Mouse (Mus musculus): ENCODE data around the gene Celsr1. TPM values are rescaled to one million over a fixed set of nuclear protein-coding genes. Genes with fewer than 3 reads are reported as not detected.

Celsr1 gene
- total RNA-seq, 2 experiments from 2014 or later: 6.6 to 10.7 TPM

- ATAC-seq (replicated peaks; ENCODE audit: poor library complexity): no peak
These were observed 67.5 kb downstream of the Celsr1 start for GRCm38 (mm10) chr15:85966032-85966431.

DNA sequence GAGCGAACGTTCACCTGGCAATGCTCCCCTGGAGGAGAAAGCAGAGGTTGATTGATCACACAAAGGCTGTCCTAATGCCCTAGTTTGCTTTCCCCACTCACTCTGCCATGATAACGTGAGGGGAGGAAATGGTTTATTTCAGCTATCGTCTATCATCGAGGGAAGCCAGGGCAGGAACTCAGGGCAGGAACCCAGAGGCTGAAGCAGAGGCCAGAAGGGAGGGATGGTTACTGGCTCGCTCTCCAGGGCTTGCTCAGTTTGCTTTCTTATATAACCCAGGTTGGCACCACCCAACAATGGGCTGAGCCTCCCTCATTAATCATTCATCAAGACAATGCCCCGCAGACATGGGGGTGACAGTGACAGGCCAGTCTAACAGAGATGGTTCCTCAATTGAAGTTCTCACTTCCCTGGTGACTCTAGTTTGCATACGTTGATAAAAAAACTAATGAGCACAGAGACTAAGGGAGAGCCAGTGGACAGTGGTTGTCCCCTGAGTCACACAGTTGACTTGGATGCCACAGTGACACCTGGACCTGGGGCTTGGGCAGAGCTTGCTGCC, 70.2 kb downstream of the Celsr1 start:
- ATAC-seq (replicated peaks; ENCODE audit: poor library complexity): peak; percentile 85

GRCm38 (mm10) chr15:85962691-85963090, 70.9 kb downstream of the Celsr1 start:
- no peak for ATAC-seq (replicated peaks; ENCODE audit: poor library complexity)

GRCm38 (mm10) chr15:85961651-85962050, 71.9 kb downstream of the Celsr1 start:
- no peak for ATAC-seq (replicated peaks; ENCODE audit: poor library complexity)

GRCm38 (mm10) chr15:85961131-85961530, 72.4 kb downstream of the Celsr1 start:
- ATAC-seq (replicated peaks; ENCODE audit: poor library complexity): no peak

- ATAC-seq (replicated peaks; ENCODE audit: poor library complexity): peak; percentile 76
These were observed 77.4 kb downstream of the Celsr1 start for GRCm38 (mm10) chr15:85956202-85956601.

DNA sequence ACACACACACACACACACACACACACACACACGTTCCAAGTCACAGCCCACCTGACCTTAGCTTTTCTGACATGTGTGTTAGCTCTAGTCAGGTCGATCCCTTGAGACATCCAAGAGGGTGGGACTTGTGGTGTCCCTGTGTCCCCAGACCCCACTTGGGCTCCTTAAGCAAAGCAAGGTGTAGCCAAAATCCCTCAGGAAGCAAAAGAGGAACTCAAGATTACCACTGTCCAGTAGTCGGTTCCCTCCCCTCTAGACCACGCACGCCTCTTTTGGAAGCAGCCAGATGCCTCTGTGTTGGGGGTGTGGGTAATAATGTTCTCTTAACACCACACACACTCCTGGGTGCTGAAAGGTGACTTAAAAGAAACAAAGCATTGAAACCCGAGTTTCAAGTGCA, 80.1 kb downstream of the Celsr1 start:
- ATAC-seq (replicated peaks; ENCODE audit: poor library complexity): peak; percentile 56

GRCm38 (mm10) chr15:85949421-85950164, 84.0 kb downstream of the Celsr1 start:
- no peak for ATAC-seq (replicated peaks; ENCODE audit: poor library complexity)

DNA sequence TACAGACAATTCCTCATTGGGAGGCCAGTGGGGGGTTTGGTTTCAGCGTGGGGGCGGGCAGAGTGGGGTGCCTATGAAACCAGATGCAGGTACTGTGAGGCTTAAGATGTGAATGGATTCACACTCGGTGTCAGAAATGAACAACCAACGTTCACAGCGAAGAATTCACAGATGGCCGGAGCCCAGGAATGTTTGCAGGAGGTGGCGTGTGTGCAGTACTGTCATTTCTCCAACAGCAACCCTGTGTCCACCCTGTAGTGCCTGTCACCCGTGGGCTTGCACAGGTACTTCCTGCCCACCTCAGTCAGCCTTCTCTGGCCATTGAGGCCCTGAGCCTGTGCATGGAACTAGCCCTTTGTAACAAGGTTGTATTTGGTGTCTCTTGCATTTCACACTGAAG, 85.6 kb downstream of the Celsr1 start:
- no peak for ATAC-seq (replicated peaks; ENCODE audit: poor library complexity)

DNA sequence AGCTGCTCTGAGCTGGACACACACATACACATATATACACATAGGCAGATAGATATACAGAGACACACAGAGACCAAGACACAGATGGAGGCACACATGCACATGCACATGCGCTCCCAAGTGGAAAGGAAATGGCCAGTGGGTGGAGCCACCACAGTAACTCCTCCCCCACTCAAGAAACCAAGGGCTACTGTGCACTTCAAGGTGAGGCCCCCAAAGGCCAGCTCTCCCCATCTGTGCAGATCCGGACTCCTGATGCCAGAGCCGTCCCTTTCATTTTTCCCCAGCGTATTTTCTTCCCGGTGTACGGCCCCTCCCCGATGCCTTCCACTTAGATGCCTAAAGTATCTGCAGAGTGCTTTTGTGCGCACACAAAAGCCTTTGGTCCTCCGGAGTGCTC, 86.0 kb downstream of the Celsr1 start:
- no peak for ATAC-seq (replicated peaks; ENCODE audit: poor library complexity)

DNA sequence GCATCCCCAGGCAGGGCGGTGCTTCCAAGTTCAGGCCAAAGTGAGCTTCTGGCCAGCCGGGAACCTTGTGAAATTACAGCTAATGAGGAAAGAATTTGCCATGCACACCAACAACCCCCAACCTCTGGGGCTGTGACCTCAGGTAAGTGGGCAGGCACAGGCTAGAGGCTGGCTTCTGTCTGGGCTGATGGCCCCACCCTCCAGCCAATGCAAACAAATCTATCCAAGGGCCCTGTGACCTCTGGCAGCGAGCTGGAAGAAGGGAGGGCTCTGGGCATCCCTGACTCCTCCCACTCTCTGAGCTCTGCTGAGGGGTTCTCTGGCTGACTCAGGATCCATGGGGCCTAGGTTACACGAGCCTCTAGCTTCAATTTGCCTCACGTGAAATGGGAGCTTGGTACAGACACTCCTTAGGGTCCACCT, 97.9 kb downstream of the Celsr1 start:
- ATAC-seq (replicated peaks; ENCODE audit: poor library complexity): no peak

DNA sequence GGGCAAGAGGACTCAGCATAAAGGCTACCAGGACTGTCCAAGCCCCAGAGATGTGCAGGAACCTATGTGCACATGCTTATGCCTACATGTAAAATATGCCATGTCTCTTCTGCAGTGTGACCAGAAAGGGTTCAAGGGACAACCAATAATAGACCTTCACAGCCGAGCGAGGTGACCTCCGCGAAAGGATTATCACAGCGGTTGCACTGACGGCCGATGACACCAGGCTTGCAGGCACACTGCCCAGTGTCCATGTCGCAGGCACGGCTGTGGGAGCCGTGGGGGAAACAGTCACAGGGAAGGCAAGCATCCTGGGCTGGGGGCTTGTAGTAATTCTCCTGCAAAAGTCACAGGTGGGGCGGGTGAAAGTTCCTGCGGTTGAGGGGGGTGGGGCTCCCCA, 105.4 kb downstream of the Celsr1 start:
- ATAC-seq (replicated peaks; ENCODE audit: poor library complexity): no peak

GRCm38 (mm10) chr15:85921855-85922254, 111.7 kb downstream of the Celsr1 start:
- ATAC-seq (replicated peaks; ENCODE audit: poor library complexity): no peak

- ATAC-seq (replicated peaks; ENCODE audit: poor library complexity): no peak
These were observed 113.7 kb downstream of the Celsr1 start for GRCm38 (mm10) chr15:85919892-85920248.

DNA sequence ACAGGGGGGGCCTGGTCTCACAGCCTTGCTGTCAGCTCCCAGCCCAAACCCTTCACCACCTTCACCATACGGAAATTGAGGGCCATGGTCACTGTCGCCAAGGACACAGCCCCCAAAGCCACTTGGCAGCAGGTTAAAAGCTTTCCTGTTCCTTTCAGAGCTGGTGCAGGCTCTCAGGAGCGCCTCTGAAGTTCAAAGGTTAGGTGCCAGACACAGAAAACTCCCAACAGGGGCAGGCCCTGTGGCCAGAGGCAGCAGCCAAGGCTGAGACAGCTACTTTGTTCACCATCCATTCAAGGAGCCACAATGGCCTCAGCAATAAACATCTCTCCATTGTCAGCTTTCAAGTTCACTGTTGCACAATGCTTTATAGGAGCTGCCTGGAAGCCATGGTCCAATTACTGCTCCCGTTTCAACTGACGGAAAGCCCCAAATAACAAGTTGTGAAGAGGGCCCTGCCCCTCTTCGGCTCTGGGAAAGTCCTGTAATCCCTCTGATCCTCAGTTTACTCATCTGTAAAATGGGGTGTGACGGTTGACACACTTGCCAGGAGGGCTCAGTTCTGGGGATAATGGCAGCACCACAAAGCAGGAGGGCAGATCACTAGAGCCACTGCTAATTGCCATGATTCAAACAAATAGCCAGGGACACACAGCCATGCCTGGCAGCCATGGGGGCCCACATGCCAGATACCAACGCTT, 114.2 kb downstream of the Celsr1 start:
- ATAC-seq (replicated peaks; ENCODE audit: poor library complexity): no peak

- ATAC-seq (replicated peaks; ENCODE audit: poor library complexity): peak; percentile 78
These were observed 120.0 kb downstream of the Celsr1 start for GRCm38 (mm10) chr15:85913605-85914004.

GRCm38 (mm10) chr15:85909931-85910330, 123.6 kb downstream of the Celsr1 start:
- ATAC-seq (replicated peaks; ENCODE audit: poor library complexity): peak; percentile 32

- ATAC-seq (replicated peaks; ENCODE audit: poor library complexity): peak; percentile 23
These were observed 124.1 kb downstream of the Celsr1 start for GRCm38 (mm10) chr15:85909492-85909829.

DNA sequence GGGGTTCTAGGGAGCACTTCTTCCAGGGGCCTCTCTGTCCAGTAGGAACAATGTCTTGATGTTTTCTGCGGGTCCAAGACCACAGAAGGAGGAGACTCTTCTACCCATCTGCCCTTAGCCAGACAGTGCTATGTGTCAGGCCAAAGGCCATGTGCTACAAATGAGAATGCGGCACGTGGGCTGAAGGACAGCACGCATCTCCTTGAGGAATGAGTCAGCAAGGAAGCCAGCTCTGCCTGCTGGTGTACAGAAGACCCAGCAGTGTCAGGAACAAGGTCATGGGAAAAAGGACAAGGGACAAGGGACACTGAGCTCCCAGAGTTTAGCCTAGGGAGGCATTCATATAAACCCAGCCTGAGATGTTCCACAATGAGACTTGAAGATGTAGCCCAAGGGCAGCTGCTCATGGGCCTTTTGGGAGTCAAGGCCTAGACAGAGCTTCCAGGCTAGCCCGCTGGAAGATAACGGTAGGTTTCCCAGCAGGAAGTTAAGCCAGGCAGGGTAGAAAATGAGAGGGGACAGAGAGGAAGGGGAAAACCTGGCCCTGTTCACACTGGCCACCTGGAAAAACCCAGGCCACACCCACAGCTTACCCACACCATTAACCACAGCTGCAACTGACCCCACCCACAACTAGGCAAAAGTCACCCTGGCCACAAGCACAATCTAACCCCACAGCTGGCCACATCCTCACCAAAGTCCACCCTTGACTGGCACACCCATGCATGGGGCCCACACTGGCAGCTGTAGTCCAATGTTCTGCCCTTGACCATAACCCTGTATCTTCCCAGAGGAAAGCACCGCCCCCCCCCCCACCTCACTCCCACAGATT, 124.7 kb downstream of the Celsr1 start:
- ATAC-seq (replicated peaks; ENCODE audit: poor library complexity): peak; percentile 38

DNA sequence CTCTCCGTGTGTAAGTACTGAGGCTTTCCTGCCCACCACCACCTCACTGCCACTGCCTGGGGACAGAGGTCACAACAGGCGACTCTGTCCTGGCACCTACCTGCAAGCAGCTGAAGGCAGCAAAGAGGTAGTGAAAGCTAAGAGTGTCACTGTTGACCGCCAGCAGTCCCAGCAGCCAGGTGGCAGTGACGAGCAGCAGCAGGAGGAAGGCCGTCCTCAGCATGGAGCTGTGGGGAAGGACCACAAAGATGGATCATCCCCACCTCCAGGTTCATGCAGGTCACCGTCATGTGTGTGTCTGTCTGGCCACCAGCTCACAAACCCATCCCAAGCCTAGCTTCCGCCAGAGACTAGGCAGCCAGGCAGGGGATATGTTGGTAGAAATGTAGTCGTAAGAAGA, 129.8 kb downstream of the Celsr1 start:
- peak; percentile 50 for ATAC-seq (replicated peaks; ENCODE audit: poor library complexity)

DNA sequence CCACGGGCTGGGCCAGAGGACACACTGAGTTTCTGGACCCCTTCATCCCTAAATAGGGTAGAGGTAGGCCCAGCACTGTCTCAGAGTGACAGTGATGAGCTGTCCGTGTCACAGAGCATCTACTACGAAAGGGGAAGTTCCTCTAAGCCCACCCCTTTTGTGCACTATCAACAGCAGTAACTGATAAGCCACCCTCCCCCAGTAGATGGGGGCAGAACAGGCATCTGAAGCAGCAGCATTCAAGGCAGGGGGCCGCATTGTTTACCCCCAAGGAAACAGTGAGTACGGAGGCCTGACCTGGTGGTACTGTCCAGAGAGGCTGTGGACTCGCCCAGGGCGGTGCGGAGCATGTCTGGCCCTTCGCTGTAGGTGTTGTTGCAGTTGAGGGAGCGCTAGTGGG, 131.1 kb downstream of the Celsr1 start:
- peak; percentile 35; the same call in 1 of the 2 replicates for ATAC-seq (replicated peaks; ENCODE audit: poor library complexity)

Measured in megakaryocyte progenitor cell, adult 5-6 weeks (primary cell).